Mouse (Mus musculus) urinary bladder, postnatal 14 days (tissue): ENCODE results near the gene Pigk.

Source experiments
- DNase-seq: peaks from one replicate; pipeline ENCODE4 v3.0.0; 2021; ENCODE audit warnings: low spot score

The Pigk gene

GRCm38 (mm10) chr3:152842648-152843047 is 128.7 kb downstream of the Pigk start:
- no peak for DNase-seq

DNA sequence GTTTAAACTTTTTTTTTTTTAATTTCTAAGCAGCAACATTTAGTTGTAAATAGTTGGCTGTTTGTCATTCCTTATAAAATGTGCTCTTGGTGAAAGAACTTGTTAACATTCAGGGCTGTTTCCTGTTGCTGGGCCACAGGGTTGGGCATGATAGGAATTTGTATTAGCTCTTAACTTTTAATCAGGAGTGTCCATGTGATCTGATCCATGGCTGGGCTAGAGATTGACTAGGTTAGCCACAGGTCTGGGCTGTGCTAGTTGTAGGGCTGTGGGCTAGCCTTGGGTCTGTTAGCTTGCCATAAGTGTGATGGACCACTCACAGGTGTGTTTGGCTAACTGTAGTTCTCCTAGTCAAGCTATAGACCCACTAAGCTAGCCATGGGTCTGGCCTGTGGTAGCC is 130.0 kb downstream of the Pigk start:
- DNase-seq = no peak

- DNase-seq = no peak
Observed at GRCm38 (mm10) chr3:152855006-152855614, 141.2 kb downstream of the Pigk start.

DNA sequence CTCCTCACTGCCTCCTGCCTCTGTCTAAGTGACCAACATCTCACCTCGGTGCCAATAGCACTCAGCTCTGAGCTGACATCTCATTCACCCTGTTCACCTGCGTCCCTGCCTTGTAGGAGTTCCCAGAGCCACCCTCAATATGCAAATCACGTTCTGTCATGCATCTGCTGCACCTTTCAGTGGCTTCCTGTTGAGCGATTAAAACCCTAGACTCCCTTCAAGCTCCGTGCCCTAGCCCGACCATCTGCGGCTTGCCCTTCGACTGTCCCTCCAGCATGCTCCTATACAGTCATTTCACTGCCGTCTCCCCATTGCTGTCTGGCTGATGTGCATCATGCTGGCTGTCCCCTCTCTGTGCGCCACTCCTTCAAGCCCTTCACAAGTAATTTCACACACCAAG is 142.2 kb downstream of the Pigk start:
- DNase-seq = no peak

DNA sequence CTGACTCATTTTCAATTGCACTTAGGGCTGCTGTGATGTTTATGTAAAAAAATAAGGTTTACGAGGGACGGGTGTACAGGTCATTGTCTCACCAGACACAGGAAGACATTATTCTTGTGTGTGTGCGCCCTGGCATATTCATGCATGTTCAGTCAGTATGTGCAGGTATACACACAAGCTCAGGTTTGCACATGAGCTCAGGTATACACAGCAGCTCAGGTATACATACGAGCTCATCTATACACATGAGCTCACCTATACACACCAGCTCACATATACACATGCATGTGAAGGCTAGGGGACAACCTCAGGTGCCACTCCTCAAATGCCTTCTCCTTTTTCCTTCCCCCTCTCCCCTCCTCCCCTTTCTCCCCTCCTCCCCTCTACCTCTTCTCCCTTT is 147.6 kb downstream of the Pigk start:
- no peak for DNase-seq

DNA sequence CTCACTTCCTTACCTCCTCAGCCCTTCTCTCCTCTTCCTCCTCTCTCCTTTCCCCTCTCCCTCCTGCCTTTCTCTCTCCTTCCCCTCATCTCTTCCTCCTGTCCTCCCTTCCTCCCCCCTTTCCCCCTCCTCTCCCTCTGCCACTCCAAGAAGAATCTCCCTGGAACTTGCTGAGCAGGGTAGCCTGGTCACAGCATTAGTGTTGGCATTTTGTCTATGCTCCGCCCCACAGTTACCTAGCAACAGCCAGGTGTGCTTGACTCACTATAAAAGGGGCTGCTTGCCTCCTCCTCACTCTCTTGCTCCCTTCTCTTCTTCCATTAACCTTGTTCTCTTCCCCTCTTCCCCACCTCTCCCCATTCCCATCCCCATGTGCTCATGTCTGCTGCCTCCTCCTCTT is 148.1 kb downstream of the Pigk start:
- no peak for DNase-seq

DNA sequence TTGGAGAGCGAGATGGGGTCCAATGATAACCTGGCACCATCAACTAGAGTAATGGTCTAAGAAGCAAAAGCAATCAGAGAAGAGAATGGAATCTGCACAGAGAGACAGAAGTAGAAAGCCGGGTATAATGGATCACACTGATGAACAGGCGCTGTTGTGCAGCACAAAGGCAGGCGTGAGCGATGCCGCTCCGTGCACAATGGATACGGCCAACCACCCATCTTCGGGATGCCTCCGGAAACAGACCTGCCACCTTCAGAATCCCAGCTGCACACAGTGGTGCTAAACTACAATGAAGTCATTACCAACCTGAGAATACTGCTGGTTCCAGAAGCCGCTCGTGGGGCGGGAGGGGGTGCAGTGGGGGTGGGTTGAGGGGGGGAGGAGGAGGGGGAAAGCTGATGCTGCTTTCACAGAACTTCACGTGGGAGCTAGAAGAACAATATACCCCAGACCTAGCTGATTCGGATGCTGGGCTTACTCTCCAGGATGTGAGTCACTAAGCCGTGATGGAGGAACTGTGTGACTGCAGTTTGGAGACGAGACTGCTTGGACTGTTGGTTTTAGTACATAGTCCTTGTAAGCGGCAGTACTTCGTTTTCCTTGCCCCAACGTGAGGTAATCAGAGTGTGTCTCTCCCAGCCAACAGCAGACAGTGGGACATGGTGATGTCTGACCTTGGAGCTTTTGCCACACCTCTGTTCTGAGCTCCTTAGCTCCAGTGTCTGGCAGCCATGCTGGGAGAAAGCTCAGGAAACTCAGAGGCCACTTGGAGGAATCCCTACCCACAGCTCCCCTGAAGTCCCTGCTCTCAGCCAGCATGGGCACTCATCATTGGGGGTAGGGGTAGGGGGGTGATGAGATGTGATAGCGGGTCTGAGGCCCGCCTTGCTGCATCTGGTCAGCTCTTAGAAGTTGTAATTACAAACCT is 152.4 kb downstream of the Pigk start:
- no peak for DNase-seq

DNA sequence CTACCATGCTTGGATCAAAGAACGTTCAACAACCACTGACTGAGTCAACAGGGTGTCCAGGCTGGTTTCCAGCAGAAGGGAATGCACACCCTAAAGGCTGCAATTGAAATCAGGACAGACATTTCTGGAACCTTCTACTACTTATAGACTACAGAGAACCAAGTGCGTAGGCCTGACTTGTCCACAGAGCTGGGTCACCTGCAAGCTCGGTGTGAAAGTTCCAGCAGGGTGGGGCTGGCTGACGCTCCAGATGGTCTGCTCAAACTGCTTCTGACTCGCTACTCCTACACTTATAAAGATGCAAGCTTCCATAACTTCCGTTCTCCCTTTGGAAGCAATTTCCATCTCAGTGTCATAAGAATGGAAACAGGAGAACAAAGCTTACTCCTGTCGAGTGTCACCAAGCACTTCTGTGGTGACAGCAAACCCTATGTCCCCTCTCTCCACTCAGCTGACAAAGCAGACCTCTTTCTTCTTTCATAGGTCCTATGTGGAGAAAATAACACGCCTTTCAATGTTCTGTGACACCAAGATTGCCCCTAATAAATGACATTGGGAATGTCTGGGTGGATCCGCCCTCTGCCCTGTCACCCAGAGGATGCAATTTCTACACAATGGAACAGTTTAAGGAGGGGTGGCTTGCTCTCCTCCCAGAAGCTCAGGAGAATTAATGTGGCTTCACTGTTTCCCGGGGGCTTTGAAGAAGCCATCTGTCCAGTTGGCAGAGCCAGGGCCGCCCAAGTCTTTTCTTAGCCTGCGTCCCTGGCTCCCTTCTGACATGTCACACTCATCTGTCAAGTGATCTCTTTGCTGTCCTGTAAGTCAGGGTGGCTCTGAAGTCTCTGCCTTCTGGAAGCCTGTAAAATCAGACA is 154.0 kb downstream of the Pigk start:
- no peak for DNase-seq

GRCm38 (mm10) chr3:152872054-152872453 is 158.2 kb downstream of the Pigk start:
- no peak for DNase-seq

DNA sequence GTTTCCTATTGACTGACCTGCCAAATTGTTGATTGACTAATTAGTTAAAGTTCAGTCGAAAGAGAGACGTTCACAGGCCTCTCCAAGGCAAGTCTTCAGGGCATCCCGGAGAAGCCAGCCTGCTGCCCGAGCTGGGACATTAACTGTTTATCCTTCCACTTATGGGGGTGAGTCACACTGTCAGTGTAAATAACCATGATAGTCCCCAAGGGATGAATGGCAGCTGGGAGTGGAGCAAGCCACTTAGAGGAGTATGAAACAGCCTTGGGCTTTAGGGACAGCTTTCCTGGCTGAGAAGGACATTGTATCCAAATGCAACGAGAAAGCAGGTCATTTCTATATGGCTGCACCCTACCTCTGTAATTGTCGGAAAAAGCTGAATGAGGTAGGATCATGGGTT is 158.7 kb downstream of the Pigk start:
- no peak for DNase-seq

- no peak for DNase-seq
Observed at GRCm38 (mm10) chr3:152874431-152875355, 160.8 kb downstream of the Pigk start.

- DNase-seq = no peak
Observed at GRCm38 (mm10) chr3:152875723-152876290, 161.9 kb downstream of the Pigk start.

- no peak for DNase-seq
Observed at GRCm38 (mm10) chr3:152880121-152880835, 166.4 kb downstream of the Pigk start.

DNA sequence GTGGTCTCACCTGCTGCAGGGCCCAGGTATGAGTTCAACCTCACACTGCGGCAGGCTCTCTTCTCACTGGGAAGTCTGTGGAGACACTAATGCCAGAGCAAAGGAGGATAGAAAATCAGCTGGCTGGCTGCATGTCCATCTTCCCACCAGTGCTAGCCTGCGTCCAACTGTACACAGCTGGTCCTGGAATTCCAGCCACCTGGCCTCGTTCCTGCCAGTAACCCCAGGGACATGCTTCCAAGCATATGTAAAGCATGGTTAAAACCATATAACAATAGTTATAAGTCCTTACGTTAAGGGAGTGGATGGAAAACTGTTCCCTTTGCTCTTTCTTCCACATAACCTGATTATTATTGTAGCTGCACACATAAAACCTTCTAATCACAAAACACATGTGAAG is 167.8 kb downstream of the Pigk start:
- no peak for DNase-seq

- no peak for DNase-seq
Observed at GRCm38 (mm10) chr3:152883556-152883955, 169.7 kb downstream of the Pigk start.

- no peak for DNase-seq
Observed at GRCm38 (mm10) chr3:152886749-152887148, 172.8 kb downstream of the Pigk start.

DNA sequence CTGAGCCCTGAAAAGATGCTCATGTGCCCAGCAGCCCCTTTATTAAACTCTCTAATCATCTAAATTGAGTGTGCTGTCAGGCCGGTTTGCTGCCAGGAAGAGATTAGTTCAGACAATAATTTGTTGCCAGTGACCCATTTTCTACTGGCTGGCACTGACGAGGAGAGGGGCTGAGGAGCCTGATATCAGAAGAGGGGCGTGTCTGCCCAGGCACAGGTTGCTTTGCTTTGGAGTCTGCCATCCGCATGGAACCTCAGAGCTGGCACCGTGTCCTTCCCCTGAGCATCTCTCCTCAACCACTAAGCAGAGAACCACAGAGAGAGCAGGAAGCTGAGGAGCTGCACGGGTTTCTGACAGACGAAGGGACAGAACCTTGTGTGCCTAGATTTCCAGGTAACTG is 174.2 kb downstream of the Pigk start:
- DNase-seq = no peak

- DNase-seq = no peak
Observed at GRCm38 (mm10) chr3:152894935-152895334, 181.0 kb downstream of the Pigk start.

DNA sequence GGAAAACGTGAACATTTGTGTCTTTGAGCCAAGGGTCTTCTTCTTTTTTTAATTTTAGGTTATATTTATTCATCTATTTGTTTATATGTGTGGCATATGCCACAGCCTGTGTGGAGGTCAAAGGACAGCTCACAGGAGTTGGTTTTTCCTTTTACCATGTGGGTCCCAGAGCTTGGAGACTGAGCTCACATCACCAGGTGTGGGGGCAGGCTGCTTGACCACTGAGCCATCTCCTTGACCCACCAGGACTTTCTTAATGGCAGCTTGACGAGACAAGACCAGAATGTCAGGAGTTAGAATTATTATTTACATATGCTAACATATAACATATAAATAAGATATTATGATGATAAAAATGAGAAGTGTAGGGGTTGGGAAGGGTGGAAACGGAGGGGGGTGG is 182.2 kb downstream of the Pigk start:
- DNase-seq = no peak

- DNase-seq = no peak
Observed at GRCm38 (mm10) chr3:152897196-152897595, 183.3 kb downstream of the Pigk start.
